Mouse (Mus musculus) midbrain, embryonic 12.5 days (tissue): Measurements from ENCODE around the gene Acta1. TPM values are rescaled to one million over a fixed set of nuclear protein-coding genes. Genes with fewer than 3 reads are reported as not detected.

Experiments used
- polyA plus RNA-seq: library from polyadenylated mRNA; unstranded; fragments of >200 nt; fragmentation: Nextera tagmentation; extraction: Ambion mirVana; gene quantifications from 2 replicates; pipeline ENCODE4 v1.2.1, GENCODE M21; 2016

Gene Acta1
- polyA plus RNA-seq, 1 experiment from 2014 or later: 0.88 TPM

Other genes with a start within 250 kb of the Acta1 start
- 8.3 and 8.4 TPM in 2 replicates for gene Rhou, start 240.8 kb downstream of the Acta1 start, polyA plus RNA-seq
- 55.3 and 57.8 TPM in 2 replicates for gene Rab4a, start 88.8 kb downstream of the Acta1 start, polyA plus RNA-seq
- gene Ccsap, start 34.5 kb downstream of the Acta1 start, polyA plus RNA-seq: 9.3 and 11.0 TPM in 2 replicates
- gene Nup133, start 54.5 kb upstream of the Acta1 start, polyA plus RNA-seq: 51.8 and 52.7 TPM in 2 replicates
- 18.1 and 21.5 TPM in 2 replicates for gene Abcb10, start 88.4 kb upstream of the Acta1 start, polyA plus RNA-seq
- gene Taf5l, start 126.6 kb upstream of the Acta1 start, polyA plus RNA-seq: 36.0 and 36.3 TPM in 2 replicates
- gene Urb2, start 126.8 kb upstream of the Acta1 start, polyA plus RNA-seq: 6.1 and 7.0 TPM in 2 replicates